Mouse (Mus musculus): Measurements from ENCODE around the gene Prkce. TPM values are rescaled to one million over a fixed set of nuclear protein-coding genes. Genes with fewer than 3 reads are reported as not detected.

Prkce gene
- total and polyA plus RNA-seq, 3 experiments: 6.1 to 27.3 (median 26.0) TPM

GRCm38 (mm10) chr17:86531231-86531630 is 363.6 kb downstream of the Prkce start:
- no peak overlapping the region; the same call in 1 of the 2 replicates for H3K27ac ChIP-seq
- intact Hi-C loops (cut with DNase I): no loop called here
- WGBS: 48% methylated on average over 6 of the region's 6 CpGs

GRCm38 (mm10) chr17:86532783-86533548 is 365.4 kb downstream of the Prkce start:
- no peaks in the 10 kb centered on the region for H3K79me2 ChIP-seq (replicated peaks; ENCODE audit: control insufficient read depth, insufficient read depth, low read length)
- no peak overlapping the region for H3K4me3 ChIP-seq
- no peak overlapping the region; the same call in 1 of the 2 replicates for H3K27ac ChIP-seq
- WGBS: 71% methylated on average over 17 of the region's 17 CpGs
- TF ChIP-seq POLR2A (IDR thresholded peaks at IDR 0.05; ENCODE audit: insufficient read depth, low read depth, low read length): no peak
- no peak for TF ChIP-seq CTCF (IDR thresholded peaks at IDR 0.05)
- TF ChIP-seq EP300 (IDR thresholded peaks at IDR 0.05; ENCODE audit: insufficient read depth, low read depth, low read length): no peak
- DNase-seq: no peak
- H3K9ac ChIP-seq (ENCODE audit: low read depth, low read length): no peak overlapping the region
- H3K27me3 ChIP-seq (ENCODE audit: control insufficient read depth, insufficient read depth, low read length): no peaks in the 10 kb centered on the region
- H3K36me3 ChIP-seq (ENCODE audit: control insufficient read depth, insufficient read depth, low read length): peaks cover 2% of the 10 kb centered on the region; the same call in 1 of the 2 replicates
- H3K4me1 ChIP-seq (ENCODE audit: control insufficient read depth, insufficient read depth, low read length): peaks cover 25% of the 10 kb centered on the region
- intact Hi-C loops (cut with DNase I): no loop called here

More at GRCm38 (mm10) chr17:86531231-86531630, 363.6 kb downstream of the Prkce start:
- H3K36me3 ChIP-seq (ENCODE audit: control insufficient read depth, insufficient read depth, low read length): peaks cover 2% of the 10 kb centered on the region; the same call in 1 of the 2 replicates
- no peak for DNase-seq
- TF ChIP-seq EP300 (IDR thresholded peaks at IDR 0.05; ENCODE audit: insufficient read depth, low read depth, low read length) (no peak), POLR2A (IDR thresholded peaks at IDR 0.05; ENCODE audit: insufficient read depth, low read depth, low read length) (no peak), CTCF (IDR thresholded peaks at IDR 0.05) (no peak)
- H3K79me2 ChIP-seq (replicated peaks; ENCODE audit: control insufficient read depth, insufficient read depth, low read length): no peaks in the 10 kb centered on the region
- H3K9ac ChIP-seq (ENCODE audit: low read depth, low read length): no peak overlapping the region
- peaks cover 22% of the 10 kb centered on the region for H3K4me1 ChIP-seq (ENCODE audit: control insufficient read depth, insufficient read depth, low read length)
- H3K27me3 ChIP-seq (ENCODE audit: control insufficient read depth, insufficient read depth, low read length): no peaks in the 10 kb centered on the region
- no peak overlapping the region for H3K4me3 ChIP-seq

GRCm38 (mm10) chr17:86533549-86533851 is 365.9 kb downstream of the Prkce start:
- WGBS: 87% methylated on average over 11 of the region's 11 CpGs
- H3K4me1 ChIP-seq (ENCODE audit: control insufficient read depth, insufficient read depth, low read length): peaks cover 23% of the 10 kb centered on the region
- intact Hi-C loops (cut with DNase I): no loop called here

GRCm38 (mm10) chr17:86535096-86535495 is 367.5 kb downstream of the Prkce start:
- 38% methylated on average over 10 of the region's 10 CpGs for WGBS
- no peak for DNase-seq
- intact Hi-C loops (cut with DNase I): loop anchor here (2.0 to 5.0 kb wide), 5 partner anchors 38 to 268 kb away; no protein-coding TSS in a partner anchor
- TF ChIP-seq POLR2A (IDR thresholded peaks at IDR 0.05; ENCODE audit: insufficient read depth, low read depth, low read length): no peak
- no peak for TF ChIP-seq CTCF (IDR thresholded peaks at IDR 0.05)
- TF ChIP-seq EP300 (IDR thresholded peaks at IDR 0.05; ENCODE audit: insufficient read depth, low read depth, low read length): no peak
- Histone ChIP-seq H3K79me2 (replicated peaks; ENCODE audit: control insufficient read depth, insufficient read depth, low read length) (no peaks in the 10 kb centered on the region), H3K4me3 (no peak overlapping the region), H3K4me1 (ENCODE audit: control insufficient read depth, insufficient read depth, low read length) (peaks cover 25% of the 10 kb centered on the region), H3K36me3 (ENCODE audit: control insufficient read depth, insufficient read depth, low read length) (0 out of 2 replicates have a peak, but pooled peaks cover 2% of the 10 kb centered on the region), H3K27me3 (ENCODE audit: control insufficient read depth, insufficient read depth, low read length) (no peaks in the 10 kb centered on the region), H3K27ac (peak overlapping the region; percentile 88), H3K9ac (ENCODE audit: low read depth, low read length) (peak overlapping the region; percentile 9; the same call in 1 of the 2 replicates)

More at GRCm38 (mm10) chr17:86533549-86533851, 365.9 kb downstream of the Prkce start:
- Histone ChIP-seq H3K27me3 (ENCODE audit: control insufficient read depth, insufficient read depth, low read length) (no peaks in the 10 kb centered on the region), H3K9ac (ENCODE audit: low read depth, low read length) (no peak overlapping the region), H3K36me3 (ENCODE audit: control insufficient read depth, insufficient read depth, low read length) (peaks cover 2% of the 10 kb centered on the region; the same call in 1 of the 2 replicates), H3K4me3 (no peak overlapping the region), H3K27ac (no peak overlapping the region), H3K79me2 (replicated peaks; ENCODE audit: control insufficient read depth, insufficient read depth, low read length) (no peaks in the 10 kb centered on the region)
- no peak for DNase-seq
- TF ChIP-seq EP300 (IDR thresholded peaks at IDR 0.05; ENCODE audit: insufficient read depth, low read depth, low read length) (no peak), CTCF (IDR thresholded peaks at IDR 0.05) (no peak), POLR2A (IDR thresholded peaks at IDR 0.05; ENCODE audit: insufficient read depth, low read depth, low read length) (no peak)

GRCm38 (mm10) chr17:86535827-86536656 is 368.5 kb downstream of the Prkce start:
- intact Hi-C loops (cut with DNase I): loop anchor here (1.0 to 5.0 kb wide), 9 partner anchors 23 to 371 kb away; partner anchors contain the start of gene Epas1
- Histone ChIP-seq H3K4me1 (ENCODE audit: control insufficient read depth, insufficient read depth, low read length) (peaks cover 21% of the 10 kb centered on the region), H3K27ac (peak overlapping the region; percentile 88), H3K4me3 (peak overlapping the region; percentile 43), H3K9ac (ENCODE audit: low read depth, low read length) (peak overlapping the region; percentile 71), H3K79me2 (replicated peaks; ENCODE audit: control insufficient read depth, insufficient read depth, low read length) (no peaks in the 10 kb centered on the region), H3K27me3 (ENCODE audit: control insufficient read depth, insufficient read depth, low read length) (no peaks in the 10 kb centered on the region), H3K36me3 (ENCODE audit: control insufficient read depth, insufficient read depth, low read length) (0 out of 2 replicates have a peak, but pooled peaks cover 2% of the 10 kb centered on the region)
- 5% methylated on average over 22 of the region's 22 CpGs for WGBS
- peak; percentile 88 for TF ChIP-seq EP300 (IDR thresholded peaks at IDR 0.05; ENCODE audit: insufficient read depth, low read depth, low read length)
- TF ChIP-seq CTCF (IDR thresholded peaks at IDR 0.05): peak; percentile 94
- peak; percentile 67 for TF ChIP-seq POLR2A (IDR thresholded peaks at IDR 0.05; ENCODE audit: insufficient read depth, low read depth, low read length)
- DNase-seq: peak; percentile 56 to 75
